ENCODE assay signal across 10 mouse cellular contexts in the genomic region with DNA sequence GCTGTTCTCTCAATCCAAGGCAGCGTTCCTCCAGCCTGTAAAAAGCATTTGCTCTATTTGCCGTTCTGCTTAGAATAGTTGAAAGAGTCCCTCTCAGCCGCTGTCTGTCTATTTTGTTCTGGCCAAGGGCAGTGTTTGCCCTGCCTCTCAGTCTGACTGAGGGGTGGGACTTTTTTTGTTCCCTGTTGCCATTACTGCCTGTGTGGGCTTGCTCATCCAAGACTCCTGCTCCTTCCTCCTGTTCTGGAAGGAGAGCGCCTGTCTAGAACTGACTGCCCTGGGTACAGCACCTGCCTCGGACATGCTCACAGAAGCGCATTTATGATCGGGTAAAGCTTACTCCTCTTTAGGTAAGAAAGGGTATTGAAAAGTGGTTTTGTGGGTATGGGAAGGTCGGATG.
DNase-seq lines count a peak whose midpoint lies in the region; ATAC-seq and TF ChIP-seq lines count a peak whose summit lies in the region.
"Had no signal": no experiment of that assay in that cellular context is flagged by ENCODE, and none has a peak within 500 bp of the region (broad histone marks: within the 10 kb centered on the region; RNA-seq: fewer than 3 reads in every experiment).

No protein-coding gene starts in this region.

- peak overlapping the region; percentile 33; the same call in 1 of the 2 replicates for H3K27ac ChIP-seq in lung, embryonic 14.5 days (ENCODE audit: low read depth)
- H3K27ac ChIP-seq in embryonic facial prominence, embryonic 13.5 days, result peak overlapping the region; percentile 16; the same call in 1 of the 2 replicates
- no peak overlapping the region for H3K27ac ChIP-seq in midbrain, postnatal 0 days (ENCODE audit: low read depth, low read length)

- peak overlapping the region; percentile 18; the same call in 1 of the 2 replicates for H3K4me2 ChIP-seq in lung, embryonic 14.5 days
- H3K4me2 ChIP-seq in embryonic facial prominence, embryonic 13.5 days, result no peak overlapping the region
- H3K4me2 ChIP-seq in midbrain, postnatal 0 days (ENCODE audit: low read depth, low read length, poor library complexity, severe bottlenecking), result no peak overlapping the region

- DNase-seq in heart, adult 11 months, result peak; percentile 86
- no peak for DNase-seq in heart, postnatal 10 days
- peak; percentile 45 for DNase-seq in lung, embryonic 14.5 days
- DNase-seq in lung, postnatal 10 days, result no peak
- DNase-seq in midbrain, postnatal 0 days (ENCODE audit: low spot score), result peak; percentile 31
- no peak for DNase-seq in frontal cortex, postnatal 25 days (ENCODE audit: low spot score in 2 of 2)
- DNase-seq: cerebellum, postnatal 14 days; kidney, postnatal 4 days had no signal

- WGBS in lung, embryonic 14.5 days, result 46% methylated on average over 8 of the region's 8 CpGs
- WGBS in embryonic facial prominence, embryonic 13.5 days, result 47% methylated on average over 8 of the region's 8 CpGs
- 34% methylated on average over 8 of the region's 8 CpGs for WGBS in midbrain, postnatal 0 days

- ATAC-seq in lung, embryonic 14.5 days (ENCODE audit: insufficient read depth), result peak; percentile 54; the same call in 1 of the 2 replicates
- no peak for ATAC-seq in embryonic facial prominence, embryonic 13.5 days (ENCODE audit: insufficient number of reproducible peaks, insufficient read depth, low FRiP score, low TSS enrichment, low read depth)
- ATAC-seq in midbrain, postnatal 0 days (ENCODE audit: low FRiP score), result no peak

- no peaks in the 10 kb centered on the region; the same call in 1 of the 2 replicates for H3K4me1 ChIP-seq in lung, embryonic 14.5 days (ENCODE audit: insufficient read depth)
- H3K4me1 ChIP-seq in embryonic facial prominence, embryonic 13.5 days, result peaks cover 32% of the 10 kb centered on the region
- peaks cover 5% of the 10 kb centered on the region; the same call in 1 of the 2 replicates for H3K4me1 ChIP-seq in midbrain, postnatal 0 days (ENCODE audit: insufficient read depth, low read length)

- H3K36me3 ChIP-seq in lung, embryonic 14.5 days (ENCODE audit: insufficient read depth), result no peaks in the 10 kb centered on the region
- H3K36me3 ChIP-seq in embryonic facial prominence, embryonic 13.5 days, result no peaks in the 10 kb centered on the region
- H3K36me3 ChIP-seq in midbrain, postnatal 0 days (ENCODE audit: insufficient read depth, low read length), result no peaks in the 10 kb centered on the region

- H3K4me3 ChIP-seq in lung, embryonic 14.5 days (ENCODE audit: low read depth, low read length), result no peak overlapping the region
- H3K4me3 ChIP-seq in embryonic facial prominence, embryonic 13.5 days, result no peak overlapping the region
- no peak overlapping the region for H3K4me3 ChIP-seq in midbrain, postnatal 0 days (ENCODE audit: low read depth, low read length)

- H3K27me3 ChIP-seq in lung, embryonic 14.5 days (ENCODE audit: insufficient read depth, low read length), result no peaks in the 10 kb centered on the region
- H3K27me3 ChIP-seq in embryonic facial prominence, embryonic 13.5 days, result no peaks in the 10 kb centered on the region
- no peaks in the 10 kb centered on the region for H3K27me3 ChIP-seq in midbrain, postnatal 0 days (ENCODE audit: insufficient read depth, low read length)
- H3K27me3 ChIP-seq: CH12.LX had no signal

- intact Hi-C loops in heart, postnatal 10 days (cut with DNase I), result no loop called here

- no peak for TF ChIP-seq CTCF in lung, embryonic 14.5 days (IDR thresholded peaks at IDR 0.05; ENCODE audit: low read depth)
- no peak for TF ChIP-seq CTCF in midbrain, postnatal 0 days (IDR thresholded peaks at IDR 0.05)

- H3K9ac ChIP-seq in lung, embryonic 14.5 days, result no peak overlapping the region
- no peak overlapping the region for H3K9ac ChIP-seq in embryonic facial prominence, embryonic 13.5 days
- H3K9ac ChIP-seq in midbrain, postnatal 0 days (replicated peaks; ENCODE audit: low read length, poor library complexity, severe bottlenecking), result no peak overlapping the region

- H3K9me3 ChIP-seq in lung, embryonic 14.5 days (ENCODE audit: low read depth, low read length), result no peaks in the 10 kb centered on the region
- no peaks in the 10 kb centered on the region for H3K9me3 ChIP-seq in embryonic facial prominence, embryonic 13.5 days
- H3K9me3 ChIP-seq in midbrain, postnatal 0 days (ENCODE audit: low read length), result no peaks in the 10 kb centered on the region

Comparison
In these comparisons a context has a peak if more than half of its experiments do, and no peak if none do; other contexts are left out.
1. DNase-seq: peak in heart, adult 11 months (single experiment), lung, embryonic 14.5 days (single experiment) and midbrain, postnatal 0 days (single experiment); none in heart, postnatal 10 days (0 of 2), lung, postnatal 10 days (single experiment) and frontal cortex, postnatal 25 days (0 of 2).